Comparison of ENCODE assay signal across 17 mouse cellular contexts in genomic region chr15:96115196-96115595, GRCm38 (mm10).
DNase-seq lines count a peak whose midpoint lies in the region; ATAC-seq and TF ChIP-seq lines count a peak whose summit lies in the region.
"Had no signal": no experiment of that assay in that cellular context is flagged by ENCODE, and none has a peak within 500 bp of the region (broad histone marks: within the 10 kb centered on the region; RNA-seq: fewer than 3 reads in every experiment).

No protein-coding gene starts in this region.

- peak overlapping the region; percentile 50 for H3K4me2 ChIP-seq in heart, embryonic 14.5 days (ENCODE audit: low read length)
- H3K4me2 ChIP-seq: embryonic facial prominence, embryonic 13.5 days; forebrain, embryonic 12.5 days; hindbrain, embryonic 13.5 days had no signal

- TF ChIP-seq CTCF in left cerebral cortex, adult 2 months (IDR thresholded peaks at IDR 0.05) = no peak

- no peak overlapping the region for H3K9ac ChIP-seq in heart, embryonic 14.5 days (ENCODE audit: low read length)
- H3K9ac ChIP-seq: embryonic facial prominence, embryonic 13.5 days; forebrain, embryonic 12.5 days; hindbrain, embryonic 13.5 days; liver, postnatal 0 days had no signal

- no peaks in the 10 kb centered on the region for H3K36me3 ChIP-seq in heart, embryonic 14.5 days (ENCODE audit: control insufficient read depth, insufficient read depth, low read length)
- H3K36me3 ChIP-seq: embryonic facial prominence, embryonic 13.5 days; forebrain, embryonic 12.5 days; hindbrain, embryonic 13.5 days had no signal

- ATAC-seq in heart, embryonic 14.5 days (ENCODE audit: insufficient number of reproducible peaks, insufficient read depth, low FRiP score, low read depth) = no peak
- ATAC-seq: liver, postnatal 0 days had no signal

- H3K27ac ChIP-seq in heart, embryonic 14.5 days (replicated peaks in 1 of 2; ENCODE audit: control insufficient read depth in 1 of 2, insufficient read depth in 1 of 2, low read depth in 2 of 2, low read length in 2 of 2) = no peak overlapping the region
- no peak overlapping the region for H3K27ac ChIP-seq in left cerebral cortex, adult 2 months
- H3K27ac ChIP-seq: embryonic facial prominence, embryonic 13.5 days; forebrain, embryonic 12.5 days; hindbrain, embryonic 13.5 days had no signal

- H3K4me1 ChIP-seq in heart, embryonic 14.5 days (ENCODE audit: control insufficient read depth in 2 of 2, insufficient read depth in 2 of 2, low read length in 2 of 2) = peaks cover 9% of the 10 kb centered on the region in 2 experiments; a peak in 3 of 4 replicates
- H3K4me1 ChIP-seq: forebrain, embryonic 12.5 days had no signal

- peak overlapping the region in 1 of 2 experiments; percentile 6; a peak in 1 of 4 replicates for H3K4me3 ChIP-seq in heart, embryonic 14.5 days (ENCODE audit: control insufficient read depth in 1 of 2, insufficient read depth in 1 of 2, low read depth in 1 of 2, low read length in 2 of 2)
- peak overlapping the region; percentile 0; the same call in 1 of the 2 replicates for H3K4me3 ChIP-seq in left cerebral cortex, adult 2 months
- H3K4me3 ChIP-seq: embryonic facial prominence, embryonic 13.5 days; forebrain, embryonic 12.5 days; hindbrain, embryonic 13.5 days had no signal

- H3K9me3 ChIP-seq in heart, embryonic 14.5 days (ENCODE audit: control insufficient read depth, low read length) = no peaks in the 10 kb centered on the region
- H3K9me3 ChIP-seq: embryonic facial prominence, embryonic 13.5 days; forebrain, embryonic 12.5 days; hindbrain, embryonic 13.5 days had no signal

- H3K27me3 ChIP-seq in heart, embryonic 14.5 days (ENCODE audit: control insufficient read depth, insufficient read depth, low read length) = no peaks in the 10 kb centered on the region
- H3K27me3 ChIP-seq: CH12.LX; forebrain, embryonic 12.5 days; hindbrain, embryonic 13.5 days had no signal

- peak; percentile 12 to 18 for DNase-seq in cerebellum, postnatal 14 days
- DNase-seq in cerebellum, adult 18-20 months = no peak
- no peak for DNase-seq in heart, postnatal 14 days
- DNase-seq in left cerebral cortex, adult 2 months (ENCODE audit: extremely low spot score in 1 of 2, low spot score in 2 of 2) = peak; percentile 11 to 15
- DNase-seq in left cerebral cortex, postnatal 4 days = no peak
- peak; percentile 55 for DNase-seq in brain, adult 2 months (ENCODE audit: low read depth, low spot score)
- no peak for DNase-seq in kidney, postnatal 10 days
- DNase-seq: kidney, adult 18-20 months; kidney, postnatal 36 days; liver, postnatal 0 days; lung, postnatal 36 days; thymus, postnatal 25 days had no signal

- 24% methylated on average over 10 of the region's 10 CpGs for WGBS in heart, embryonic 14.5 days

- intact Hi-C loops in heart, postnatal 14 days (cut with DNase I) = no loop called here
- intact Hi-C loops in left cerebral cortex, adult 2 months (cut with DNase I) = no loop called here
- intact Hi-C loops in left cerebral cortex, postnatal 4 days (cut with DNase I) = no loop called here

Comparison
In these comparisons a context has a peak if more than half of its experiments do, and no peak if none do; other contexts are left out.
1. DNase-seq: peak in cerebellum, postnatal 14 days (2 of 2), left cerebral cortex, adult 2 months (2 of 2) and brain, adult 2 months (single experiment); none in cerebellum, adult 18-20 months (0 of 2), heart, postnatal 14 days (0 of 2), left cerebral cortex, postnatal 4 days (single experiment) and kidney, postnatal 10 days (single experiment).